Mouse (Mus musculus) midbrain, postnatal 0 days (tissue): ENCODE data around the gene Zfp971. TPM values are rescaled to one million over a fixed set of nuclear protein-coding genes. Genes with fewer than 3 reads are reported as not detected.
A peak's percentile ranks its signal among the peaks of the same experiment; 100 is the strongest.
"Not testable (repeated sequence)": the region's sequence is repeated elsewhere in the genome, so short reads cannot be mapped to it uniquely, and the experiment has no call there.

Experiments
- ATAC-seq: fragments of 200-750 bp; cut with Nextera tagmentation; 2 replicates; pipeline ENCODE4 v1.8.0; 2017; ENCODE audit warnings: moderate number of reproducible peaks, mild to moderate bottlenecking, moderate TSS enrichment, moderate library complexity; ENCODE audit not compliant: low FRiP score
- DNase-seq: peaks from one replicate; pipeline ENCODE4 v3.0.0-alpha.2; 2015; ENCODE audit warnings: low spot score
- H3K27ac ChIP-seq: fragments of 300-500 bp; sonication (generic); 2 replicates; pipeline ENCODE4 v1.5.1; 2014; ENCODE audit warnings: low read depth, mild to moderate bottlenecking, low read length, mixed read lengths
- H3K27me3 ChIP-seq: fragments of 300-500 bp; sonication (generic); 2 replicates; pipeline ENCODE4 v1.6.1; 2014; ENCODE audit warnings: low read length, control low read depth, mixed read lengths; ENCODE audit not compliant: insufficient read depth
- H3K36me3 ChIP-seq: fragments of 300-500 bp; sonication (generic); 2 replicates; pipeline ENCODE4 v1.6.1; 2014; ENCODE audit warnings: low read length, control low read depth, mixed read lengths; ENCODE audit not compliant: insufficient read depth
- H3K4me1 ChIP-seq: fragments of 300-500 bp; sonication (generic); 2 replicates; pipeline ENCODE4 v1.6.1; 2014; ENCODE audit warnings: mild to moderate bottlenecking, control low read depth, antibody characterized with exemption, low read length, mixed read lengths; ENCODE audit not compliant: insufficient read depth
- H3K4me2 ChIP-seq: fragments of 300-500 bp; sonication (generic); 2 replicates; pipeline ENCODE4 v1.6.1; 2014; ENCODE audit warnings: low read depth, mild to moderate bottlenecking, low read length, mixed read lengths; ENCODE audit not compliant: poor library complexity, severe bottlenecking
- H3K4me3 ChIP-seq: fragments of 300-500 bp; sonication (generic); 2 replicates; pipeline ENCODE4 v1.5.1; 2014; ENCODE audit warnings: low read depth, mild to moderate bottlenecking, low read length, moderate library complexity
- H3K9ac ChIP-seq: fragments of 300-500 bp; sonication (generic); replicated peaks from 2 replicates; pipeline ENCODE4 v1.6.1; 2014; ENCODE audit warnings: mild to moderate bottlenecking, low read length, moderate library complexity, mixed read lengths; ENCODE audit not compliant: poor library complexity, severe bottlenecking
- H3K9me3 ChIP-seq: fragments of 300-500 bp; sonication (generic); 2 replicates; pipeline ENCODE4 v1.6.1; 2016; ENCODE audit warnings: low read length, control low read depth
- WGBS: fragments of 180-500 bp; shearing (Covaris S2); extraction: QIAGEN DNeasy Blood & Tissue Kit; methylation state at CpG from one replicate; pipeline ENCODE4 v1.1.7; 2014; 5-methylcytosine and 5-hydroxymethylcytosine counted together
- polyA plus RNA-seq: library from polyadenylated mRNA; unstranded; fragments of >200 nt; fragmentation: Nextera tagmentation; extraction: Ambion mirVana; gene quantifications from 2 replicates; pipeline ENCODE4 v1.2.1, GENCODE M21; 2015
- total RNA-seq: library from RNA; depleted of rRNA; stranded (reverse); fragments of >200 nt; gene quantifications from 2 replicates; pipeline ENCODE4 v1.2.3, GENCODE M21; 2014; rRNA removed

The Zfp971 gene
- 9.6 and 13.0 TPM in 2 replicates for total RNA-seq
- 11.2 and 12.0 TPM in 2 replicates for polyA plus RNA-seq

GRCm38 (mm10) chr2:178023011-178023611 is at the start of gene Zfp971:
Gene Zfp971, plus strand, starts transcription at chr2:178023284.
- H3K27ac ChIP-seq, H3K9me3 ChIP-seq, H3K4me1 ChIP-seq, ATAC-seq, H3K36me3 ChIP-seq, H3K27me3 ChIP-seq: not testable (repeated sequence)
- WGBS, result under 1% methylated on average over 14 of the region's 15 CpGs
- H3K4me2 ChIP-seq, result peak within 1 kb of the TSS; percentile 45
- peak; percentile 9 for DNase-seq
- H3K9ac ChIP-seq, result peak within 1 kb of the TSS; percentile 19; the same call in 1 of the 2 replicates
- peak within 1 kb of the TSS; percentile 45 for H3K4me3 ChIP-seq

GRCm38 (mm10) chr2:177974814-177975213 is 48.3 kb upstream of the Zfp971 start:
- WGBS, result 77% methylated on average over 7 of the region's 7 CpGs
- H3K36me3 ChIP-seq, H3K4me3 ChIP-seq, DNase-seq, H3K4me1 ChIP-seq, H3K27ac ChIP-seq, H3K4me2 ChIP-seq, H3K9me3 ChIP-seq, H3K27me3 ChIP-seq, ATAC-seq, H3K9ac ChIP-seq: not testable (repeated sequence)

- H3K4me1 ChIP-seq, H3K4me3 ChIP-seq, H3K27me3 ChIP-seq, H3K4me2 ChIP-seq, DNase-seq, H3K9ac ChIP-seq, H3K27ac ChIP-seq, H3K9me3 ChIP-seq, ATAC-seq, H3K36me3 ChIP-seq: not testable (repeated sequence)
- WGBS, result 92% methylated on average over 3 of the region's 3 CpGs
These were observed 3.6 kb upstream of the Zfp971 start for GRCm38 (mm10) chr2:178019486-178019885.

- not testable (repeated sequence) for H3K36me3 ChIP-seq, ATAC-seq, H3K4me2 ChIP-seq, H3K9ac ChIP-seq, H3K9me3 ChIP-seq, H3K27ac ChIP-seq, H3K27me3 ChIP-seq, H3K4me3 ChIP-seq, DNase-seq, H3K4me1 ChIP-seq
- WGBS, result 86% methylated on average over 8 of the region's 8 CpGs
These were observed 2.3 kb upstream of the Zfp971 start for GRCm38 (mm10) chr2:178020773-178021172.

GRCm38 (mm10) chr2:178023861-178024260 is 777 bp downstream of the Zfp971 start:
- not testable (repeated sequence) for H3K9me3 ChIP-seq, H3K9ac ChIP-seq, ATAC-seq, H3K4me1 ChIP-seq, H3K36me3 ChIP-seq, DNase-seq, H3K27ac ChIP-seq, H3K27me3 ChIP-seq
- WGBS, result 24% methylated on average over 2 of the region's 2 CpGs
- Histone ChIP-seq H3K4me2 (peak overlapping the region; percentile 45), H3K4me3 (peak overlapping the region; percentile 45)

- not testable (repeated sequence) for H3K27ac ChIP-seq, H3K4me1 ChIP-seq, H3K4me3 ChIP-seq, H3K9ac ChIP-seq, DNase-seq, H3K27me3 ChIP-seq, H3K4me2 ChIP-seq, H3K9me3 ChIP-seq, H3K36me3 ChIP-seq, ATAC-seq
- WGBS, result 97% methylated on average over 2 of the region's 3 CpGs
These were observed 4.5 kb downstream of the Zfp971 start for GRCm38 (mm10) chr2:178027601-178028000.
